Mouse (Mus musculus) limb, embryonic 14.5 days (tissue): ENCODE data around the gene Med12. TPM values are rescaled to one million over a fixed set of nuclear protein-coding genes. Genes with fewer than 3 reads are reported as not detected.

Experiments
- ATAC-seq: fragments of 200-750 bp; cut with Nextera tagmentation; 2 replicates; pipeline ENCODE4 v1.8.0; 2017; ENCODE audit warnings: low read depth, moderate number of reproducible peaks, moderate TSS enrichment; ENCODE audit not compliant: low FRiP score
- DNase-seq: peaks from one replicate; pipeline ENCODE4 v3.0.0-alpha.2; 2015; ENCODE audit warnings: low spot score
- H3K27ac ChIP-seq: fragments of 300-500 bp; sonication (generic); replicated peaks from 2 replicates; pipeline ENCODE4 v1.5.1; 2014; ENCODE audit warnings: low read depth, mild to moderate bottlenecking, low read length, moderate library complexity, mixed read lengths
- H3K27me3 ChIP-seq: fragments of 300-500 bp; sonication (generic); 2 replicates; pipeline ENCODE4 v1.6.1; 2014; ENCODE audit warnings: low read length, mixed read lengths; ENCODE audit not compliant: control insufficient read depth, insufficient read depth
- H3K36me3 ChIP-seq: fragments of 300-500 bp; sonication (generic); 2 replicates; pipeline ENCODE4 v1.6.1; 2014; ENCODE audit warnings: mild to moderate bottlenecking, low read length, moderate library complexity, mixed read lengths; ENCODE audit not compliant: control insufficient read depth, insufficient read depth
- H3K4me1 ChIP-seq: fragments of 300-500 bp; sonication (generic); 2 replicates; pipeline ENCODE4 v1.6.1; 2014; ENCODE audit warnings: antibody characterized with exemption, low read length, mixed read lengths; ENCODE audit not compliant: control insufficient read depth, insufficient read depth
- H3K4me2 ChIP-seq: fragments of 300-500 bp; sonication (generic); replicated peaks from 2 replicates; pipeline ENCODE4 v1.6.1; 2014; ENCODE audit warnings: low read depth, mild to moderate bottlenecking, low read length, moderate library complexity; ENCODE audit not compliant: severe bottlenecking
- H3K4me3 ChIP-seq: fragments of 300-500 bp; sonication (generic); replicated peaks from 2 replicates; pipeline ENCODE4 v1.5.1; 2014; ENCODE audit warnings: low read length
- H3K9ac ChIP-seq: fragments of 300-500 bp; sonication (generic); 2 replicates; pipeline ENCODE4 v1.6.1; 2014; ENCODE audit warnings: mild to moderate bottlenecking, low read depth, low read length, moderate library complexity; ENCODE audit not compliant: severe bottlenecking
- H3K9me3 ChIP-seq: fragments of 300-500 bp; sonication (generic); 2 replicates; pipeline ENCODE4 v1.6.1; 2016; ENCODE audit warnings: low read length; ENCODE audit not compliant: control insufficient read depth
- POLR2A ChIP-seq: fragments of 200-500 bp; IDR thresholded peaks from 2 replicates; pipeline ENCODE4 v1.8.0; 2012; ENCODE audit warnings: inconsistent platforms, mild to moderate bottlenecking, moderate library complexity, borderline replicate concordance; ENCODE audit not compliant: insufficient read depth, insufficient read length; ENCODE audit errors: extremely low read depth
- WGBS: fragments of 180-500 bp; shearing (Covaris S2); extraction: QIAGEN DNeasy Blood & Tissue Kit; methylation state at CpG from one replicate; pipeline ENCODE4 v1.1.7; 2014; 5-methylcytosine and 5-hydroxymethylcytosine counted together
- polyA plus RNA-seq, 2 experiments: library from polyadenylated mRNA; depleted of rRNA in 1 of 2; stranded (reverse) in 1 of 2; unstranded in 1 of 2; fragments of >200 nt; fragmentation: Nextera tagmentation in 1 of 2; extraction: Ambion mirVana in 1 of 2; gene quantifications; 2 replicates each; pipeline versions ENCODE4 v1.2.1 to v1.2.3; 2012 to 2014

Med12 gene
- polyA plus RNA-seq, 2 experiments, result 41.7 to 122 TPM

DNA sequence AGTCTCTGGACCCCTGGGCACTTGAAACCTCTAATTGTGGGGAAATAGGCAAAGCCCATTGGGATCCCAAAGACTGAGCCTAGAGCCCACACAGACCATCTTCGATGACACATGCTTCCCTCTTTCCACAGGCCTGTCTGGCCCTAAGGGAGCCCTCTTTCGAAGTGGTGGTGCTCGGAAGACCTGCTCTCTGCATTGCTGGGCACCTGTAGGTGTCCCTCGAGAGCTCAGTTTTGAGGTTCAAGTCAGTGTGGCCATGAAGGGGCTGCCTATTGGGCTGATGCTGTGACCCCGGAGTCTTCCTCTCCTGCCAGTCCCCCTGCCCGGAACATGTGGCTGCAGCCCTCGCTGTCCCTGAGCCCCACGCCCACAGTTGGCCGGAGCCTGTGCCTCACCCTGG, 27.8 kb downstream of the Med12 start:
- Histone ChIP-seq H3K27me3 (no peaks in the 10 kb centered on the region), H3K27ac (no peak overlapping the region), H3K36me3 (peaks cover 7% of the 10 kb centered on the region; the same call in 1 of the 2 replicates), H3K4me1 (peaks cover 6% of the 10 kb centered on the region; the same call in 1 of the 2 replicates), H3K4me3 (no peak overlapping the region), H3K9ac (no peak overlapping the region), H3K4me2 (peak overlapping the region; percentile 50; the same call in 1 of the 2 replicates), H3K9me3 (no peaks in the 10 kb centered on the region)
- 68% methylated on average over 8 of the region's 9 CpGs for WGBS
- TF ChIP-seq POLR2A, result no peak
- ATAC-seq (no peak), DNase-seq (no peak)

DNA sequence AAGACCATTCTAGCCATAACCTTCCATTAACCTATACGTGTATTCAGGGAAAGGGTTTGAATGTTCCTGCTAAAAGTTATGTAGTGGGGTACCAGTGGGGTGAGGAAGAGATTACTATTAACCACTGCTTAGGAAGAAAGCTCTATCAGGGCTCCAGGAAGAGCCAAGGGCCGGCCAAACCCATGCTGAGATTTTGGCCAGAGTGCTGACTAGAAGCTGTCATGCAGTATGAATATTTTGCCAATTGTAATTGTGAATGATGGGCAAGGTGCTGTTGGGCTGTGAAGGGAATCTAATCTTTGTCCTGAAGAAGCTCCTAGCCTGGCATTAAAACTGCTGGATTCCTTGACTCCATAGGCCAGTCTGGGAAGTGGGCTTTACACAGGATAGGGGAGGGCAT, 30.8 kb downstream of the Med12 start:
- Histone ChIP-seq H3K9ac (no peak overlapping the region), H3K4me1 (peaks cover 6% of the 10 kb centered on the region; the same call in 1 of the 2 replicates), H3K9me3 (no peaks in the 10 kb centered on the region), H3K27me3 (no peaks in the 10 kb centered on the region), H3K27ac (no peak overlapping the region), H3K4me2 (no peak overlapping the region), H3K36me3 (peaks cover 10% of the 10 kb centered on the region; the same call in 1 of the 2 replicates), H3K4me3 (no peak overlapping the region)
- WGBS, result 52% methylated on average over 2 of the region's 2 CpGs
- no peak for ATAC-seq
- DNase-seq, result no peak
- no peak for TF ChIP-seq POLR2A

DNA sequence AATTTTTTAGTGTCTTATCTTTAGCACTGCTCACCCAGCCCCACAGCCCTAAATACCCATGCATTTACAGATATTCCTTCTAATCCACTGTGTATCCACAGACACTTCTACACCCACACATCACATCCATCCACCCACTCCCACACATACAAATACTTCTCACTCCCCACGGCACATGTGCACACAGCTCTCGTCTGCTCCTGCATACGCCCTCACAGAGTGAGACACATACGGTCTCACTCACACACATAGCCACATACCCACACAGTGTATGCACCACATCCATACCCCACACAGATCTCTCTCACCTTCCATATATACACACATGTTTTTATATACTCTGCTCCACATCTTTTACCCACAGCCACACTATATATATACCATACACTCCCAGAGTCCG, 35.5 kb downstream of the Med12 start:
- TF ChIP-seq POLR2A, result no peak
- H3K36me3 ChIP-seq, result peaks cover 22% of the 10 kb centered on the region; the same call in 1 of the 2 replicates
- H3K9ac ChIP-seq, result no peak overlapping the region
- H3K9me3 ChIP-seq, result no peaks in the 10 kb centered on the region
- ATAC-seq (no peak), DNase-seq (no peak)
- WGBS, result 91% methylated on average over 5 of the region's 5 CpGs
- H3K27ac ChIP-seq, result no peak overlapping the region
- no peaks in the 10 kb centered on the region for H3K27me3 ChIP-seq
- H3K4me3 ChIP-seq, result no peak overlapping the region
- H3K4me1 ChIP-seq, result no peaks in the 10 kb centered on the region
- H3K4me2 ChIP-seq, result no peak overlapping the region

DNA sequence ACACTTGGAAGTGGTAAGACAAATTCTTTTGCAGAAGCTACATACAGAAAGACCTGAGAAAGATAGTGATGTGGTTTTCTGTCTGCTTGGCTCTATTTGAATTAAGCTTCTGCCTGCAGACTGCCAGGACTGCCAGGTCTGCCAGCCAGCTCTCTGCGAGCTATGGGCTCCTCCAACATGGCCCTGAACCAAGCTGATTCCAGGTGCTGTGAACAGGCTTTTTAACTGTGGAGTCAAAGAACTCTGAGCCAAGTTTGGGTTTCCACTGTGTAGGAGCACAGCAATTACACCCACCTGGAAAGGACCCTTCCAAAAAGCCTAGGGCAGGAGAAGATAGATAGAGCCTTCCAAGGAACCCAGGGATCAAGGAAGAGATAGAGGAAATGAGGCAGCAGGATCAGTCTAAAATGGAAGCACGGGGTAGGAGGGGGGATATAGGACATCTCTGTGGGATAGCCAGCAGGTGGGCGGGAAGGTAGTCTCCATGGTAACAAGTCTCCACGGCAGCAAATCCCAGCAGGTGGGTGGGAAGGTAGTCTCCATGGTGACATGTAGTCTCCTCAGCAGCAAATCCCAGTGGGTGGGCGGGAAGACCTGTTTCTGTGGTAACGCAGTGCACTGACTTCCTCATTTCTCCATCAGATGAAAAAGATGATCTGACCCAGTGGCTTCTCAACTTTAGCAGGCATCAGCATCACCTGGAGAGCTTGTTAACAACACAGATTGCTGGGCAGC, 40.0 kb downstream of the Med12 start:
- 42% methylated on average over 6 of the region's 6 CpGs for WGBS
- Histone ChIP-seq H3K9me3 (no peaks in the 10 kb centered on the region), H3K4me3 (no peak overlapping the region), H3K9ac (no peak overlapping the region), H3K4me1 (no peaks in the 10 kb centered on the region), H3K36me3 (peaks cover 28% of the 10 kb centered on the region; the same call in 1 of the 2 replicates), H3K27me3 (no peaks in the 10 kb centered on the region), H3K4me2 (no peak overlapping the region), H3K27ac (no peak overlapping the region)
- DNase-seq (no peak), ATAC-seq (no peak)
- TF ChIP-seq POLR2A, result no peak

- 95% methylated on average over 12 of the region's 12 CpGs for WGBS
- no peaks in the 10 kb centered on the region for H3K27me3 ChIP-seq
- no peak overlapping the region for H3K4me3 ChIP-seq
Observed at GRCm38 (mm10) chrX:101319775-101320174, 45.9 kb downstream of the Med12 start.

More at GRCm38 (mm10) chrX:101319775-101320174, 45.9 kb downstream of the Med12 start:
- no peak for TF ChIP-seq POLR2A
- Histone ChIP-seq H3K9me3 (no peaks in the 10 kb centered on the region), H3K27ac (no peak overlapping the region), H3K4me1 (no peaks in the 10 kb centered on the region), H3K36me3 (peaks cover 16% of the 10 kb centered on the region), H3K9ac (no peak overlapping the region), H3K4me2 (no peak overlapping the region)
- ATAC-seq (no peak), DNase-seq (no peak)
